Mouse (Mus musculus): ENCODE data around the gene Abhd14b.

- TF ChIP-seq POLR2A (IDR thresholded peaks at IDR 0.05; ENCODE audit: extremely low read depth, insufficient read depth, low read length): no peak
- TF ChIP-seq CTCF (IDR thresholded peaks at IDR 0.05; ENCODE audit: extremely low read depth, insufficient read depth, low read length): no peak
Measured at GRCm38 (mm10) chr9:106480541-106480940, 33.3 kb downstream of the Abhd14b start.
